Mouse (Mus musculus) G1E (cell line): ENCODE data around the gene Fbxl8. TPM values are rescaled to one million over a fixed set of nuclear protein-coding genes. Genes with fewer than 3 reads are reported as not detected.

Experiments used
- ATAC-seq: 2 replicates; pipeline ENCODE4 v1.8.0; 2016; ENCODE audit warnings: mild to moderate bottlenecking; ENCODE audit not compliant: insufficient number of reproducible peaks, poor library complexity, low FRiP score, severe bottlenecking; ENCODE audit errors: extremely low read depth
- DNase-seq: peaks from one replicate; pipeline ENCODE4 v3.0.0; 2012; ENCODE audit warnings: low spot score
- H3K27me3 ChIP-seq: 2 replicates; pipeline ENCODE4 v1.6.1; 2012; ENCODE audit warnings: mild to moderate bottlenecking, low read length, inconsistent platforms; ENCODE audit not compliant: insufficient read depth
- H3K36me3 ChIP-seq: replicated peaks from 2 replicates; pipeline ENCODE3; 2012; ENCODE audit warnings: mild to moderate bottlenecking, inconsistent platforms
- H3K4me1 ChIP-seq: 2 replicates; pipeline ENCODE4 v1.6.1; 2012; ENCODE audit warnings: low read depth, low read length, inconsistent platforms, mixed read lengths; ENCODE audit not compliant: insufficient read depth
- H3K4me3 ChIP-seq: 2 replicates; pipeline ENCODE4 v1.5.1; 2012; ENCODE audit warnings: low read depth, mild to moderate bottlenecking, inconsistent platforms, low read length, moderate library complexity, mixed read lengths
- H3K9me3 ChIP-seq: replicated peaks from 2 replicates; pipeline ENCODE4 v1.6.1; 2012; ENCODE audit warnings: inconsistent platforms
- CTCF ChIP-seq: IDR thresholded peaks from 2 replicates; pipeline ENCODE4 v1.5.1; 2012; ENCODE audit warnings: low read depth, low read length, inconsistent platforms, mixed read lengths
- GATA1 ChIP-seq: IDR thresholded peaks from 2 replicates; pipeline ENCODE4 v1.6.1; 2012; ENCODE audit warnings: borderline replicate concordance, low read length, inconsistent platforms, mixed read lengths
- GATA2 ChIP-seq: IDR thresholded peaks from 2 replicates; pipeline ENCODE4 v1.6.1; 2012; ENCODE audit warnings: low read depth, low read length, inconsistent platforms, borderline replicate concordance
- POLR2AphosphoS5 ChIP-seq: IDR thresholded peaks from 2 replicates; pipeline ENCODE4 v1.6.1; 2012; ENCODE audit warnings: low read depth, low read length, inconsistent platforms; ENCODE audit not compliant: insufficient replicate concordance
- TAL1 ChIP-seq: conservative IDR thresholded peaks from 2 replicates; pipeline ENCODE4 v1.6.1; 2012; ENCODE audit warnings: low read depth, low read length, inconsistent platforms, mixed read lengths
- polyA plus RNA-seq: library from polyadenylated mRNA; stranded (reverse); fragments of >175 nt; gene quantifications from 2 replicates; pipeline ENCODE4 v1.2.3, GENCODE M21; 2012
- total RNA-seq, 2 experiments: library from RNA; stranded (forward) in 1 of 2; stranded (reverse) in 1 of 2; fragments of 200-1000 nt in 1 of 2; fragments of >200 nt in 1 of 2; fragmentation: Nextera tagmentation in 1 of 2; gene quantifications; 2 replicates each; pipeline ENCODE4 v1.2.3; 2014 to 2017

Fbxl8 gene
- total RNA-seq (2014; fragmentation: Nextera tagmentation), result 6.8 and 8.0 TPM in 2 replicates
- total RNA-seq (2017), result 6.0 and 6.9 TPM in 2 replicates
- polyA plus RNA-seq, result 8.9 and 9.6 TPM in 2 replicates

DNA sequence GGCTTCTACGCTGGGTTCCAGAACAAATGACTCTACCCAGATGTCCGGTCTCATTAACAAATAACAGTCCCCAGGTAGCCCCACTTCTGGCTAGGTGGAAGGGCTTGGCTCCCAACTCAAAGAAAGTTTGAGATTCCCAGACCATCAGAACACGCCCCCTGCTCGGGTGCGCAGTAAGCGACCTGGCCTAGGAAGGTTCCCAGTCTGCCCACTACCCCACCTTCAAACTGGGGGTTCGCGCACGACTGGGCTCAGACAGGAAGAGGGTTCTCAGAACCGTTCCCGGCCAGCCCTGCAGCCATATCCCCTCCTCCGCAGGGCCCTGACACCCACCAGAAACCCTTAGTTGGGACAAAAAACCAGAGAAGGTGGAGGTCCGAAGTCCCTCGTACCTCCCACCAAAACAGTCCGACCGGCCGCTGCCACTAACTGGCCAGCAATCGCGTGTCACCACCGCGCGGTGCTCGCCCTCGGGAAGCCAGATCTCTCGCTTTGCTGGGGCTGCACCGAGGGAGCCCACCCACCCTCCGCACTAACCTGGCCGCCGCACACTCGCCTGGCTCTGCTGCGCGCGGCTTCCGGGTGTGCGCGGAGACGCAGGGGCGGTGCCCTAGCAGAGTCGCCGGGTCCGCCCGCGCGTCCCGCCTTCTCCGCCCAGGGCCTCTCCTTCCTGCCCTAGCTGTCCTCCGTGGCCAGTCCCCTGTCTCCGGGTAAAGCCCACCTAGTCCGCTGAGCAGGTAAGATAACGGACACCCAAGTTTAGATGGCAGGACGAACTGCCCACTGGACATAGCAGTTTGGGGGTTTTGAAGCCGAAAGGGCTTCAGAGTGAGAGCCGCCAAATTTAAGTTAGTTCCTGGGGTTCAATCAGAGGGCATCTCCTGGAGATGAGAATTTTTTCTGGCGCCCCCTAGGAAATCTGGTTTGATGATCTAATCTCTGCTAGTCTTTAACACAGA lies at the start of gene Fbxl8, which contains the start of gene Tradd:
TSS of gene Fbxl8 (plus strand) at position 625 of the 959 bp plus-strand sequence.
TSS of gene Tradd (minus strand) at position 586 of the 959 bp plus-strand sequence.
- Histone ChIP-seq H3K9me3 (peaks cover 14% of the 10 kb centered on the region), H3K27me3 (peaks cover 4% of the 10 kb centered on the region; the same call in 1 of the 2 replicates), H3K4me3 (peak within 1 kb of the TSS; percentile 93), H3K36me3 (peaks cover 60% of the 10 kb centered on the region), H3K4me1 (peaks cover 76% of the 10 kb centered on the region)
- DNase-seq, result peak; percentile 87
- peak; percentile 69; the same call in 1 of the 2 replicates for ATAC-seq
- TF ChIP-seq POLR2AphosphoS5 (no peak), GATA1 (no peak), GATA2 (no peak), CTCF (no peak), TAL1 (no peak)

DNA sequence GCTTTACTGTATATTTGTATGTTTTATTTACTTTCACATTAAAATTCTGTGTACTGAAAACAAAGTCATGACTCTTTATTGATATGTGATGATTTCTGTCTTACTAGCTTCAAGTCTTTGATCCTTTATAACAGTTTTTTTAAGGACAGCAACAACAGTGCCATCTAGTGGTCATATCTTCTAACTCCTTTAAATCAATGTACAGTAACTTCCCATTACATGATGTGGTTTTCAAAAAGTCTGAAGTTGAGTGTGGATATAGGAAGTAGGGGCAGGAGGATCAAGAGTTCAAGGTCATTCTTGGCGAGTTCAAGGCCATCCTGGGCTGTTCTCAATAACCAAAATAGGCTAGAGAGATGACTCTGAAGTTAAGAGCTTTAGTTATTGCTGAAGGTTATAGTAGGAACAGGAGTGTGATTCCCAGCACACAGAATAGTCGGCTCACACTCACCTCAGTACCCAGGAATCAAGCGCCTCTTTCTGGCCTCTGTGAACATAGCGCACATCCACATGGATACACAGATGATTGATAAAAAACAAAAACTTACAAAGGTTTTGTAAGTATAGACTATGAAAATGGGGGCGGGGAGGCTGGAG lies 46.4 kb upstream of the Fbxl8 start:
- no peak for TF ChIP-seq GATA1
- no peak for TF ChIP-seq CTCF
- TF ChIP-seq POLR2AphosphoS5, result no peak
- no peak for TF ChIP-seq TAL1
- no peak for TF ChIP-seq GATA2
- H3K9me3 ChIP-seq, result no peaks in the 10 kb centered on the region
- H3K36me3 ChIP-seq, result peaks cover 29% of the 10 kb centered on the region
- DNase-seq (peak; percentile 14), ATAC-seq (no peak; the same call in 1 of the 2 replicates)
- no peaks in the 10 kb centered on the region for H3K27me3 ChIP-seq
- no peaks in the 10 kb centered on the region for H3K4me1 ChIP-seq
- H3K4me3 ChIP-seq, result no peak overlapping the region

DNA sequence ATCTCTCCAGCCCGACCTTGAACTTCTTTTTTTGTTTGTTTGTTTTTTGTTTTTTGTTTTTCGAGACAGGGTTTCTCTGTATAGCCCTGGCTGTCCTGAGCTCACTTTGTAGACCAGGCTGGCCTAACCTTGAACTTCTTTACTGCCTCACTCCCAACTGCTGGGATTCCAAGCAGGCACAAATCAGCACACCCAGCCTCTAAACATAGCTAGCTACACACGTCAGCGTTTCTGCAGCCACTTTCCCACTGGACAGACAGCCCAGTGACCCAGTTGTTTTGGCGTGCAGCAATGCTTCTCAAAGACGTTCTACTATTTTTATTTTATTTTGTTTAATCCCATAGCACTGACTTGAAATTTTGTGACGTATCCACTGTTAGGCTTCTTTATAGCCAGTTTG lies 40.6 kb upstream of the Fbxl8 start:
- H3K4me3 ChIP-seq, result no peak overlapping the region
- H3K27me3 ChIP-seq, result no peaks in the 10 kb centered on the region
- ATAC-seq, result no peak

DNA sequence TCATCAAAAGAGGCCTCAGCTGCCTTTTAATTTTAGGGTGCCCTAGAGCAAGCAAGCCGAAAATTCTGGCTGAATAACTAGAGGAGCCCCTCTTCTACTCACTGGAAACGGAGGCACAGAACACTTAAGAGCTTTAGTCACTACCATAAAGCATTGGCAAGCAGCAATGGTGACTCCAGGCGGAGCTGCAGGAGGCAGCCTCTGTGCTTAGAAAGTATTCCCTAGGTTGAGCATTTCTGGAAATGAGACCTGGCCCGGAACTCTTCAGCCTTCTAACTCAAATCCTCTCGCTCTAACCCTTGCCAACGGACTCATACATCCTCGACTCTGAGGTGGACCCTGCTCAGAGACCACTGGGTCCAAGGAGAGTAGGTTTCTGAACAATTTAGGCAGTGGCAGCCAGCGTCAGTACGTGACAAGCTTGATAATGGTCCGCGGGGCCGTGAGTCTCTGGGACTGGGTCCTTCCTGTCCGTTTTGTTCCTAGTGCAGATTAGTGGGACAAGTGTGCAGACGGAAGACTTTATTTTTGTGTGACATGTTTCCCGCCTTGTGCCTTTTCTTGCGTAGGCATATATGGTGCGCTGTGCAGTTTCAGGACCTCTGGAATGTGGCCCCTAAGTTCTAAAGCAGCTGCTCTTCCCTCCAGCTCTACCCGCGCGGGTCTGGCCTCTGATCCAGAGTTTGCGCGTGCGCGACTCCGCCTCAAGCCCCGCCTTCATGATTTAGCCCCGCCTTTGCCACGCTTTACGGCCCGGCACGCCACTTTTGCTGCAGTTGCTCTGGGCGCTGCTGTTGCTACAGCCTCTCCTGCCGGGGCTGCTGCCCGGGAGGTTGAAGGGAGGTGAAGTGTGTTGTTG lies 39.8 kb upstream of the Fbxl8 start, which contains the start of gene D230025D16Rik:
TSS of gene D230025D16Rik (plus strand) at position 733 of the 859 bp plus-strand sequence.
- peak; percentile 80 for ATAC-seq
- Histone ChIP-seq H3K36me3 (peaks cover 23% of the 10 kb centered on the region), H3K9me3 (no peaks in the 10 kb centered on the region), H3K4me1 (peaks cover 31% of the 10 kb centered on the region), H3K4me3 (peak within 1 kb of the TSS; percentile 98), H3K27me3 (no peaks in the 10 kb centered on the region)
- TF ChIP-seq CTCF, result no peak
- no peak for TF ChIP-seq POLR2AphosphoS5
- TF ChIP-seq GATA1, result no peak
- no peak for TF ChIP-seq GATA2
- TF ChIP-seq TAL1, result no peak
- DNase-seq, result peak; percentile 77

More for the DNA sequence above, 40.6 kb upstream of the Fbxl8 start:
- no peak for DNase-seq
- H3K4me1 ChIP-seq, result peaks cover 29% of the 10 kb centered on the region
- TF ChIP-seq CTCF (no peak), GATA2 (no peak), POLR2AphosphoS5 (no peak), GATA1 (no peak), TAL1 (no peak)
- no peaks in the 10 kb centered on the region for H3K9me3 ChIP-seq
- H3K36me3 ChIP-seq, result peaks cover 16% of the 10 kb centered on the region

GRCm38 (mm10) chr8:105225272-105225593 lies 39.2 kb upstream of the Fbxl8 start:
- no peak for TF ChIP-seq TAL1
- TF ChIP-seq POLR2AphosphoS5, result no peak
- TF ChIP-seq GATA2, result no peak
- no peak for TF ChIP-seq GATA1
- no peak for TF ChIP-seq CTCF
- Histone ChIP-seq H3K4me3 (peak overlapping the region; percentile 98), H3K9me3 (no peaks in the 10 kb centered on the region), H3K27me3 (no peaks in the 10 kb centered on the region), H3K36me3 (peaks cover 29% of the 10 kb centered on the region), H3K4me1 (peaks cover 32% of the 10 kb centered on the region)
- DNase-seq (peak; percentile 12), ATAC-seq (no peak)

- DNase-seq (no peak), ATAC-seq (no peak)
- no peaks in the 10 kb centered on the region for H3K27me3 ChIP-seq
- peaks cover 34% of the 10 kb centered on the region for H3K36me3 ChIP-seq
- no peaks in the 10 kb centered on the region for H3K9me3 ChIP-seq
- peak overlapping the region; percentile 98 for H3K4me3 ChIP-seq
- peaks cover 35% of the 10 kb centered on the region for H3K4me1 ChIP-seq
- TF ChIP-seq TAL1 (no peak), CTCF (no peak), POLR2AphosphoS5 (no peak), GATA2 (no peak)
Measured at GRCm38 (mm10) chr8:105225917-105226316, 38.5 kb upstream of the Fbxl8 start.
